Mouse (Mus musculus) ES-E14 (cell line): ENCODE results near the gene Sdhb. TPM values are rescaled to one million over a fixed set of nuclear protein-coding genes. Genes with fewer than 3 reads are reported as not detected.

ENCODE experiments used
- DNase-seq: peaks from one replicate; pipeline ENCODE4 v3.0.0-alpha.2; 2013; ENCODE audit warnings: low read depth, low spot score
- H3K27ac ChIP-seq: 2 replicates; pipeline ENCODE4 v1.5.1; 2012; ENCODE audit warnings: low read depth, mild to moderate bottlenecking, low read length, moderate library complexity, mixed read lengths; ENCODE audit not compliant: poor library complexity, insufficient read depth, severe bottlenecking
- H3K36me3 ChIP-seq: 2 replicates; pipeline ENCODE4 v1.6.1; 2012; ENCODE audit warnings: mild to moderate bottlenecking, low read length, moderate library complexity, mixed read lengths; ENCODE audit not compliant: control insufficient read depth, poor library complexity, insufficient read depth, severe bottlenecking
- H3K4me1 ChIP-seq, 2 experiments: fragments of 150-350 bp in 1 of 2; sonication (generic) in 1 of 2; 2 replicates each; pipeline ENCODE4 v1.6.1; 2012; ENCODE audit warnings: low read length in 2 of 2, mild to moderate bottlenecking in 1 of 2, mixed read lengths in 1 of 2; ENCODE audit not compliant: control insufficient read depth in 2 of 2, insufficient read depth in 2 of 2, poor library complexity in 1 of 2
- H3K4me3 ChIP-seq, 2 experiments: fragments of 150-350 bp in 1 of 2; sonication (generic) in 1 of 2; 2 replicates each; pipeline ENCODE4 v1.5.1; 2012; ENCODE audit warnings: low read length in 2 of 2, low read depth in 1 of 2, mild to moderate bottlenecking in 1 of 2, mixed read lengths in 1 of 2; ENCODE audit not compliant: insufficient read depth in 1 of 2, poor library complexity in 1 of 2, severe bottlenecking in 1 of 2
- H3K9ac ChIP-seq: 2 replicates; pipeline ENCODE4 v1.6.1; 2012; ENCODE audit warnings: low read depth, mild to moderate bottlenecking, low read length, mixed read lengths; ENCODE audit not compliant: poor library complexity, insufficient read depth, severe bottlenecking
- H3K9me3 ChIP-seq: fragments of 150-350 bp; sonication (generic); 2 replicates; pipeline ENCODE4 v1.6.1; 2012; ENCODE audit warnings: low read depth, mild to moderate bottlenecking, low read length; ENCODE audit not compliant: control insufficient read depth, insufficient read depth
- CHD2 ChIP-seq: IDR thresholded peaks from 2 replicates; pipeline ENCODE4 v1.6.1; 2014; ENCODE audit warnings: mild to moderate bottlenecking, low read depth, low read length, inconsistent platforms
- HCFC1 ChIP-seq: IDR thresholded peaks from 2 replicates; pipeline ENCODE4 v1.6.1; 2012; ENCODE audit warnings: low read length, inconsistent platforms, borderline replicate concordance; ENCODE audit not compliant: insufficient read depth
- MAFK ChIP-seq: IDR thresholded peaks from 2 replicates; pipeline ENCODE4 v1.6.1; 2014; ENCODE audit warnings: mild to moderate bottlenecking, low read depth, low read length, inconsistent platforms; ENCODE audit not compliant: insufficient read depth
- ZC3H11A ChIP-seq: IDR thresholded peaks from 2 replicates; pipeline ENCODE4 v1.6.1; 2012; ENCODE audit warnings: low read depth, mild to moderate bottlenecking, inconsistent platforms, low read length, borderline replicate concordance
- ZNF384 ChIP-seq: IDR thresholded peaks from 2 replicates; pipeline ENCODE4 v1.6.1; 2012; ENCODE audit warnings: low read depth, low read length, inconsistent platforms
- in situ Hi-C, 2 experiments: fragments of 600-800 bp; cut with MboI; formaldehyde crosslinking; loops; one replicate each; pipeline ENCODE4 v1.15.1; 2025; ENCODE audit warnings: low sequenced_read_pairs in 2 of 2, inconsistent platforms in 1 of 2; ENCODE audit not compliant: unreplicated experiment in 2 of 2
- total RNA-seq: library from RNA; depleted of rRNA; stranded (reverse); fragments of 300-350 nt; gene quantifications from 2 replicates; pipeline ENCODE4 v1.2.3, GENCODE M21; 2012

Gene Sdhb
- total RNA-seq, 1 experiment: 135 TPM

- Histone ChIP-seq H3K27ac (no peak overlapping the region), H3K36me3 (peaks cover 61% of the 10 kb centered on the region), H3K4me1 (peaks cover 0 to 12% of the 10 kb centered on the region in 2 experiments; a peak in 2 of 4 replicates), H3K4me3 (no peak overlapping the region), H3K9me3 (no peaks in the 10 kb centered on the region), H3K9ac (no peak overlapping the region)
- no peak for TF ChIP-seq MAFK
- TF ChIP-seq CHD2: no peak
- TF ChIP-seq ZC3H11A: no peak
- no peak for TF ChIP-seq ZNF384
- no peak for TF ChIP-seq HCFC1
- no peak for DNase-seq
- in situ Hi-C loops: no loop called here
Measured at GRCm38 (mm10) chr4:140975356-140975755, 14.4 kb downstream of the Sdhb start.

- no peak overlapping the region for H3K9ac ChIP-seq
- H3K4me3 ChIP-seq: no peak overlapping the region
- H3K9me3 ChIP-seq: no peaks in the 10 kb centered on the region
- H3K4me1 ChIP-seq: peaks cover 0 to 8% of the 10 kb centered on the region in 2 experiments; a peak in 1 of 4 replicates
- H3K27ac ChIP-seq: no peak overlapping the region
- no peak for DNase-seq
- peaks cover 49% of the 10 kb centered on the region for H3K36me3 ChIP-seq
- TF ChIP-seq CHD2 (no peak), ZNF384 (no peak), MAFK (no peak), ZC3H11A (no peak), HCFC1 (no peak)
- in situ Hi-C loops: no loop called here
Measured at GRCm38 (mm10) chr4:140977278-140977677, 16.3 kb downstream of the Sdhb start.

- no peak for DNase-seq
- H3K36me3 ChIP-seq: peaks cover 41% of the 10 kb centered on the region
- peaks cover 0 to 8% of the 10 kb centered on the region in 2 experiments; a peak in 2 of 4 replicates for H3K4me1 ChIP-seq
- no peaks in the 10 kb centered on the region for H3K9me3 ChIP-seq
- H3K9ac ChIP-seq: no peak overlapping the region
- in situ Hi-C loops: no loop called here
- TF ChIP-seq MAFK (no peak), ZNF384 (no peak), ZC3H11A (no peak), CHD2 (no peak), HCFC1 (no peak)
- no peak overlapping the region for H3K4me3 ChIP-seq
- H3K27ac ChIP-seq: no peak overlapping the region
Measured at GRCm38 (mm10) chr4:140977886-140978692, 17.1 kb downstream of the Sdhb start.

- TF ChIP-seq HCFC1 (no peak), ZC3H11A (no peak), CHD2 (no peak), MAFK (no peak), ZNF384 (no peak)
- no peak overlapping the region for H3K4me3 ChIP-seq
- in situ Hi-C loops: no loop called here
Measured at GRCm38 (mm10) chr4:140981605-140982004, 20.6 kb downstream of the Sdhb start.

GRCm38 (mm10) chr4:140982808-140983207, 21.8 kb downstream of the Sdhb start:
- in situ Hi-C loops: no loop called here
- no peak for DNase-seq
- Histone ChIP-seq H3K4me3 (no peak overlapping the region), H3K4me1 (peaks cover 2 to 7% of the 10 kb centered on the region in 2 experiments; a peak in 3 of 4 replicates), H3K27ac (no peak overlapping the region), H3K36me3 (peaks cover 11% of the 10 kb centered on the region), H3K9me3 (no peaks in the 10 kb centered on the region), H3K9ac (no peak overlapping the region)
- TF ChIP-seq CHD2: no peak
- no peak for TF ChIP-seq MAFK
- TF ChIP-seq ZNF384: no peak
- no peak for TF ChIP-seq HCFC1
- no peak for TF ChIP-seq ZC3H11A

More at GRCm38 (mm10) chr4:140981605-140982004, 20.6 kb downstream of the Sdhb start:
- no peak overlapping the region for H3K27ac ChIP-seq
- DNase-seq: no peak
- no peak overlapping the region for H3K9ac ChIP-seq
- H3K4me1 ChIP-seq: peaks cover 0 to 12% of the 10 kb centered on the region in 2 experiments; a peak in 2 of 4 replicates
- H3K9me3 ChIP-seq: no peaks in the 10 kb centered on the region
- H3K36me3 ChIP-seq: peaks cover 14% of the 10 kb centered on the region
